Mouse (Mus musculus) brown adipose tissue, adult 24 weeks (tissue): ENCODE data around the gene Hadha. TPM values are rescaled to one million over a fixed set of nuclear protein-coding genes. Genes with fewer than 3 reads are reported as not detected.
A peak's percentile ranks its signal among the peaks of the same experiment; 100 is the strongest.

Experiments used
- H3K27ac ChIP-seq: fragments of 200-500 bp; replicated peaks from 2 replicates; pipeline ENCODE4 v1.5.1; 2012; ENCODE audit warnings: low read depth, mild to moderate bottlenecking, low read length
- H3K4me1 ChIP-seq: fragments of 200-500 bp; 2 replicates; pipeline ENCODE4 v1.6.1; 2012; ENCODE audit warnings: low read length, mixed read lengths; ENCODE audit not compliant: control insufficient read depth, insufficient read depth, insufficient read length
- H3K4me3 ChIP-seq: fragments of 200-500 bp; 2 replicates; pipeline ENCODE4 v1.5.1; 2012; ENCODE audit warnings: low read depth, mild to moderate bottlenecking, low read length, moderate library complexity; ENCODE audit not compliant: insufficient read depth
- polyA plus RNA-seq: library from polyadenylated mRNA; stranded (reverse); fragments of >200 nt; gene quantifications from 2 replicates; pipeline ENCODE4 v1.2.4, GENCODE M21; 2012; ENCODE audit not compliant: missing spikeins, insufficient read depth, insufficient read length

Hadha gene
- polyA plus RNA-seq, 1 experiment, result 2,102 TPM

GRCm38 (mm10) chr5:30165234-30165946 is 10.4 kb upstream of the Hadha start:
- Histone ChIP-seq H3K27ac (peak overlapping the region; percentile 98), H3K4me3 (no peak overlapping the region), H3K4me1 (peaks cover 12% of the 10 kb centered on the region)

GRCm38 (mm10) chr5:30162339-30162738 is 7.4 kb upstream of the Hadha start:
- Histone ChIP-seq H3K27ac (peak overlapping the region; percentile 51), H3K4me3 (no peak overlapping the region), H3K4me1 (peaks cover 12% of the 10 kb centered on the region)

GRCm38 (mm10) chr5:30161836-30162235 is 6.9 kb upstream of the Hadha start:
- H3K4me3 ChIP-seq, result no peak overlapping the region
- 0 out of 2 replicates have a peak overlapping the region, but pooled peaks have one; percentile 34 for H3K27ac ChIP-seq
- peaks cover 12% of the 10 kb centered on the region for H3K4me1 ChIP-seq

GRCm38 (mm10) chr5:30159601-30160000 is 4.6 kb upstream of the Hadha start:
- Histone ChIP-seq H3K4me1 (peaks cover 10% of the 10 kb centered on the region; the same call in 1 of the 2 replicates), H3K27ac (peak overlapping the region; percentile 74), H3K4me3 (peak overlapping the region; percentile 27)

DNA sequence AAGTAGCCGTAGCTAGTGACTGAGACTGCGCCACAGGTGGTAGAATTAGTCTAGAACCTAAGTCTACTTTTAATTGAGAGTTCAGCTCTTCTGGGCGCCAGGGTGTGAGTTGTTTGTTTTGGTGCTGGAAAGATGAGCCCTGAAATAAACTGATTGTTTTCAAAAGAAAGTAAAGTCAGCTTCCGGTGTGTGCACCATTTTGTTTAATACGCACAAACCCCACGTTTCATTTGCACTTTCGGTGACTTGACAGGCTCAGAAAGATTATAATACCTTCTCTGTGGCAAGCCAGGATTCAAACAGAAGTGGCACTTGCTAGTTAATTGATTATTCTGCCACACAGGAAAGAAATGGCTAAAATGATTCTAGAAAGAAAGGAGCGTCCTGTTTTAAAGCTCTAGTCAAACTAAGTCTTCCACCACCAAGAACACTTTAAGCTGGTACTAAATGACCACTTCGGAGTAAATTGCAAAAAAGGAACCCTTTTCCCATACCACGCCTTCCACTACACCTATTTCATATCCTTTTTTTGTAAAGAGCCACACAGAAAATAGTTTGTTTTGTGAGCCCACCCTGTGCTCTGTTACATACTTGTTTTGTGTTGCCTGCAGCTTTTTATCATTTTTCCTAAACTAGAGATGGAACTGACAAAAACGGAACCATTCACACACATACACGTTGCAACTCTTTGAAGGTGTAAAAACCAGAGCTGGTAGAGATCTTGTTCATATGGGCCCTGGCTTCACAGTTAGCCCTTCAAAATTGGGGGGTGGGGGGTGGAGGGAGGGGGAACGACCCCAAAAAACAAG is 1.1 kb upstream of the Hadha start:
- Histone ChIP-seq H3K4me1 (0 out of 2 replicates have a peak, but pooled peaks cover 7% of the 10 kb centered on the region), H3K27ac (peak overlapping the region; percentile 97), H3K4me3 (peak overlapping the region; percentile 69)

DNA sequence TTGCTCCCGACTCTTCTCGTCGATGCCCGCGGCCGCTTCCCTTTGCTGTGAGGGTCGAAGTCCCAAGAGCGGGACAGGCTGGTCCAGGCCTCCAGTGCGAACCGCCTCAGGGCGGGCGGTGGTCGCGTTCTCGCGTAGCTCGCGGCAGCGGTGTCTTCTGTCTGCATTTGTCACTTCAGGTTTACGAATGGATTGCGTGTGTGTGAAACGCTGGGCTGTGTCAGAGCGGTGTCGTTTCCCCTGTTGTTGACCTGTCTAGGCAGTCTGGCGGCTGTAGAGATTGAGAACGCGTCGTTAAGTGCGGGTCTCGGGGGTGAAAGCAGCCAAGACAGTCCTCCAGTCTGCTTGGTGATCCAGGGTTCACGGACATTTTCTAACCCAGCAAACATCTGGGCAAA is 432 bp upstream of the Hadha start:
- Histone ChIP-seq H3K4me1 (0 out of 2 replicates have a peak, but pooled peaks cover 5% of the 10 kb centered on the region), H3K27ac (peak overlapping the region; percentile 97), H3K4me3 (peak overlapping the region; percentile 69)

DNA sequence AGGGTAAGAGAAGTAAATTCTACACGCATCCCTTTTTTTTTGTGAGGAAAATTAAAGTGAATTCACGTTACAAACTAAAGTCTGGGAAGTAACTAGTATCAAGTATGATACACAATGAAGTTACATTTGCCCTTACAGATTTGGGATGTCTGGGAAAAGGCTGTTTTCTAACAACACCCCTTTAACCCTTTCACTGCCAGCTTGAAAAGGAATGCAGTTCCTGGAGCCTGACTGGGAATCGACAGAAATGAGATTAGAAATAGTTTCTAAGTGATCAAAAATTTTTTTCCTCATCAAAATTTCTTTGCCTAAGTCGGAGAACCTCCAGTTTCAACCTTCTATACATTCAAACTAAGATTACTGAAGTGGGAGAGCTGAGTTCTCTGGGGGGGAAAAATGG is 949 bp downstream of the Hadha start:
- Histone ChIP-seq H3K4me1 (peaks cover 7% of the 10 kb centered on the region; the same call in 1 of the 2 replicates), H3K27ac (peak overlapping the region; percentile 92), H3K4me3 (peak overlapping the region; percentile 69)

- H3K4me3 ChIP-seq, result peak overlapping the region; percentile 47
- peaks cover 11% of the 10 kb centered on the region; the same call in 1 of the 2 replicates for H3K4me1 ChIP-seq
- peak overlapping the region; percentile 88 for H3K27ac ChIP-seq
Measured at GRCm38 (mm10) chr5:30153222-30153621, 1.7 kb downstream of the Hadha start.

- Histone ChIP-seq H3K4me1 (peaks cover 13% of the 10 kb centered on the region; the same call in 1 of the 2 replicates), H3K27ac (peak overlapping the region; percentile 66), H3K4me3 (no peak overlapping the region)
Measured at GRCm38 (mm10) chr5:30152413-30152812, 2.5 kb downstream of the Hadha start.

DNA sequence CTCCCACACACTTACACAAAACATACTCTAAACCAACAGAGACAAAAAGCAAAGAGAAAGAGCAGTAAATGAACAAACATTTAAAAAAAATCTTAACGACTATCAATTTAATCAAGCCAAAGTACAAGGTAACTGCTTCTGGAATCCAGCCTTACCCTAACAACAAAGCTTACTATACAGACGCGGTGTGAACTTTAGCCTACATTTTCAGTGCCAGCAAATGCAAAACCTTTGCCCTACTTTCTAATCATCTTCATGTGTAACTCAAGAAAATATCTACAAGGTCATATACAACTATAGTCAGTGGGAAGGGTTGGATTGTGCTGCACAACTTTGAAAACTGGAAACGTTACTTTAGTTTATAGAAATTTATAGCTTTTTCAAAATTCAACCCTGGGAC is 3.0 kb downstream of the Hadha start:
- H3K27ac ChIP-seq, result peak overlapping the region; percentile 93; the same call in 1 of the 2 replicates
- H3K4me3 ChIP-seq, result no peak overlapping the region
- peaks cover 13% of the 10 kb centered on the region; the same call in 1 of the 2 replicates for H3K4me1 ChIP-seq

DNA sequence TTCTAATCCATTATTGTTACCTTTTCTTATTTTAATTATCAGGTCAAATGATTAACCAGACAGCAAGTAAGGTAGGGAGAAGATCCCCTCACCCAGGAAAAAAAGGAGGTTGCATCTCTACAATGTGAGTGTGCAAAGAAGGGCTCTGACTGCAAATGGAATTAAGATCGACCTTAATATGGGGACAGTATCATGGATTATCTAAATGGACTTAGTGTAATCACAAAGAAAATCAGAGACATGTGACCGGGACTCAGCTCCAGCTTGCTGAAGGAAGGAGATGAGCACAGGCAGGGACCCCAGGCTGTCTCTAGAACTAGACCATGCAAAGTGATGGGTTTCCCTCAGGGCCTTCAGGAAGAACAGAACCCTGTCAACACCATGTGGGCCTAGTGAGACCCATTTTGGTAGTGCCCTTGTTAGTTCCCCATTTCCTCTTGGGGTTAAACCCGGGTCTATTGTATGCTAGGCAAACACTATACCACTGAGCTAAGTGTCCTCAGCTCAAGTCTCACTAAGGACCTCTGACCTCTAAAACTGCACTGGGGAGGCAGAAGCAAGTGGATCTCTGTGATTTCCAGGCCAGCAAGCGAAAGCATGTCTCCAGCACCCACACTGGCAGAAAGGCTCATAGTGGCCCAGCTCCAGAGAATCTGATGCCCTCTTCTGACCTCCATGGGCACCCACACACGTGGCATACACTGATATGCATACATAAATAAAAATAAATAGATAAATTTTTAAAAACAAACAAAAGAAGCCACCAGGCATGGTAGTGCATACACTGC is 6.6 kb downstream of the Hadha start:
- Histone ChIP-seq H3K4me1 (peaks cover 13% of the 10 kb centered on the region; the same call in 1 of the 2 replicates), H3K4me3 (no peak overlapping the region), H3K27ac (peak overlapping the region; percentile 91)

DNA sequence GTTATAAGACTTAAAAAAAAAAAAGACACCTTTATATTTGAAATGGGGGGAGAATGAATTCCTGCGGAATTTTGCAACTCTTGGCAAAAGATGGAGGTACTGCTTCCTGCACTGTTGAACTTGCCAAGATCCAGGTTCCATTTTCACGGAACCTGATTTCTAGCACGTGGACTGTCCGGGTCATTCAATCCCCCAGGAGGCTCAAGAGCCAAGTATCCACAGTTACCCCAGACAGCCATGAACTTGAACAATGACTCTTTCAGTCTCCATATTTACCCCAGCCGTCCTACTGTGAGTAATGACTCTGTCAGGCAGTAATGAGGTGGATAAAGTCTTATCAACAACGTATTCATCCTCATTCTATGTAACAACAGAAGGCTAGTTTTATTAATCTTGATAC is 8.4 kb downstream of the Hadha start:
- no peak overlapping the region for H3K4me3 ChIP-seq
- H3K4me1 ChIP-seq, result peaks cover 13% of the 10 kb centered on the region; the same call in 1 of the 2 replicates
- H3K27ac ChIP-seq, result peak overlapping the region; percentile 89

DNA sequence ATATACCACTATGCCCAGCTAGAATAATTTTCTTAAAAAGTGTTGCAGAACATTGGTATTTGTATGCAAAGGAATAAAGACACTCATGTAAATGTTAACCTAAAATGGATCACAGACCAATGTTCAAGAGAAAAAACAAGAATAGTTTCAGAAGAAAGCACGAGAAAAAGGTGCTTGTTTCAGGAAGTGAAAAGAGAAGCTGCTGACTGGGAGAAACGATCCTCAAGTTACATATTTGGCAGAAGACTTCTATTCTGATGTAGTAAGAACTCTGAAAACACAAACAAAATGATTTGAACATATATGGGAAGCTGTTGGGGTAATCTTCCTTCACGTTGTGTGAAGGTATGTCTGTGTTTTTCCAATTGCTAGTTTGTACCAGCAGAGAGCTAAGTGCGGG is 16.8 kb downstream of the Hadha start:
- peaks cover 4% of the 10 kb centered on the region; the same call in 1 of the 2 replicates for H3K4me1 ChIP-seq
- H3K27ac ChIP-seq, result peak overlapping the region; percentile 63
- H3K4me3 ChIP-seq, result no peak overlapping the region

DNA sequence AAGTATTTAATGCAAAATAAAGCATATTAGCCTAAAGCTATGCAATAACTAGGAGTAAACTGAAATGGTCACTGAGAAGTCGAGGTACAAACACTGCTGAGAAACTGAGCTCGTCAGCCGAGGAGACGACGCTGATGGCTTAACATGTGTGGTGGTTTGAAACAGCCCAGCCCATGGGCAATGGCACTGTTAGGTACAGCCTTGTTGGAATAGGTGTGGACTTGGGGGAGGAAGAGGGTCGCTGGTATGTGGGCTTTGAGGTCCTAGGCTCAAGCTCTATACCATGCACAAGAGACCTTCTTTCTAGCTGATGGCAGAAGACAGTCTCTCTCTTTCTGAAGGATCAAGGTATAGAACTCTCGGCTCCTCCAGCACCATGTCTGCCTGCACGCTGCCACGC is 17.7 kb downstream of the Hadha start:
- Histone ChIP-seq H3K27ac (peak overlapping the region; percentile 97), H3K4me1 (peaks cover 4% of the 10 kb centered on the region; the same call in 1 of the 2 replicates), H3K4me3 (no peak overlapping the region)
